Mouse (Mus musculus) 3T3-L1 (cell line): ENCODE data around the gene Tmem8b.

Source experiments
- DNase-seq: peaks from one replicate; pipeline ENCODE4 v3.0.0-alpha.2; 2015; ENCODE audit warnings: low read depth, low spot score

The Tmem8b gene

DNA sequence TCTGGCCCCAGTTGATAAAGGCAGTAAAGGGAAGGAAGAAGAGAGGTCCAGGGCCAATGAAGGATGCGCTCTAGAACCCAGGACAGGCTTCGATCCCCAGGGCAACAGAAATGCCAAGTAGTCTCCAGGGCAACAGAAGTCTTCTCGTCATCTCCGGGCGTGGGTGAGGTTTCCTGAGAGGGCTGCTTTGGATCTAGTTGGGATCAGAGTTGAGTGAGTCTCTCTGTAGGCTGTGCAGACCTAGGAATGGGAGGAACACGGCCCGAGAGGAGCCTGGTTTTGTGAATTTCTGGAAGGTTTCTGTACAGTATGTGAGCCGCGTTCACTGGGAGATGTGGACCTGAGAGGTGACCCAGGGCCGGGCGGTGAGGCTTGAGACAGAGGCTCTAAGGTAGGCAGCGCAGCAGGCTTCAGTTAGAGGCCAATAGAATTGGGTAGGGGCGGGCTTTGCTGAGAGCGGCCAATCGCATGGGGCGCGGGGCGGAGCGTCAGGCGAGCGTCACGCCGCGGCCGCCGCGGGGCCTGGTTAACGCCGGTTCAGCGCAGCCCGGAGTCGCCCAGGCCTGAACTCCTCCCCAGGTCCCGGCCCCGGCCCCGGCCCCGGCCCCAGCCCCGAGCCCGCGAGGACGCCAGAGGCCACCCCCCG, at the start of gene Tmem8b, which contains the start of gene Fam221b:
Tmem8b (plus strand) TSS at position 190 of the 646 bp plus-strand sequence.
Fam221b (minus strand) TSS at position 364 of the 646 bp plus-strand sequence.
- peak; percentile 80 for DNase-seq

DNA sequence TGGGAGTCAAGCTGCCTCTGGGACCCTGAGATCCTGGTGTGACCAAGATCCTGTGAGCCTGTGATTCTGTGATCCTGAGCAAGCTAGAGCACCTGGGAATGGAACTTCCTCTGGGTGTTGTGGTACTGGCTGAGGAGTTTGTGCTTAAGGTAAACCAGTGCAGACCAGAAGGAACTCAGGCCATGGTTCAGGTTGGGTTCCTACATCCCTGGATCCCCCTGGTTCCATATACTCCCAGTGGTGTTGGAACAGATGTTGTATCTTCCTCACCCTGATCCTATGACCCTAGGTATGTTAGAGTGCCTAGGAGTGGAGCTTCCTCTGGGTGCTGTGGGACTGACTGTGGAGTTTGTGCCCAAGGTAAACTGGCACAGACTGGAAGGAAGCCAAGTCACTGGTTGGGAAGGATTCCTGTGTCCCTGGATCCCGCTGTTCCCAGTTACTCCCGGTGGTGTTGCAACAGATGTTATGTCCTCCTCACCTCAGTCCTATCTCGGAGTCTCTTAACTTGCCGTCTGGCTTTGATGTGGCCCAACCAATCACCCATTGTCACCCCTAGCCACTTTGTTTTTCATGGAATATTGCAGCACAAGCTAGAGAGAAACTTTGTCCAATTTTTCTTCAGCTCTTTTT, 48.5 kb upstream of the Tmem8b start:
- no peak for DNase-seq

- no peak for DNase-seq
Measured at GRCm38 (mm10) chr4:43629106-43629817, 39.5 kb upstream of the Tmem8b start.

DNA sequence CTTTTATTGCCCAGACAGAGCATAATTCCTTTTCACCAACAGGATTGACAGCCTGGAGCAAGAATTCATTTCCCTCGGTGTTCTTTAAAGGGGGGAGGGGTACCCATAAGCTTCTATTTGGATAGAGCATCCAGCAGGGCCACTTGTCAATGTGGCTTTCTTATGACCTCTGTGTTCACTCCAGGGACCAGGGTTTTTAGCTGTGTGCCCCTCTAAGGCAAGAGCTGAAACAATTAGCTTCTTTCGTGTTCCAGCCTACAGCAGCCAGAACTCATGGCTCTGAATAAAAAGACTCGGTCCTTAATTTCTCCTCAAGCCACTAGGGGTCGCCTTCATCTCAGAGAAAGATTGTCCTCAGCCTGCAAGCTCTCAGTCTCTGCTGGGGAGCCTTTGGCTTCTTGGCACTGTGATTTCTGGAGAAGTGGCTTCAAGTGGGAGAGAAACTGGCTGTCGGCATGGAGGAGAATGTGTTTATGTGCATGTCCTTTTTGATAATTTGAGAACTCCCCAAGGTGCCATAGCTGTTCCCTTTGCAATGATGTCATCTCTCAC, 38.7 kb upstream of the Tmem8b start:
- DNase-seq, result peak; percentile 93

- peak; percentile 47 for DNase-seq
Measured at GRCm38 (mm10) chr4:43630671-43631045, 38.1 kb upstream of the Tmem8b start.

GRCm38 (mm10) chr4:43631046-43631955, 37.5 kb upstream of the Tmem8b start, which contains the start of gene Npr2:
Gene Npr2, plus strand, starts transcription at chr4:43631935.
- DNase-seq, result peak; percentile 40

- no peak for DNase-seq
Measured at GRCm38 (mm10) chr4:43631956-43632920, 36.5 kb upstream of the Tmem8b start.

- DNase-seq, result no peak
Measured at GRCm38 (mm10) chr4:43633296-43633695, 35.5 kb upstream of the Tmem8b start.

- DNase-seq, result no peak
Measured at GRCm38 (mm10) chr4:43633736-43634135, 35.0 kb upstream of the Tmem8b start.

DNA sequence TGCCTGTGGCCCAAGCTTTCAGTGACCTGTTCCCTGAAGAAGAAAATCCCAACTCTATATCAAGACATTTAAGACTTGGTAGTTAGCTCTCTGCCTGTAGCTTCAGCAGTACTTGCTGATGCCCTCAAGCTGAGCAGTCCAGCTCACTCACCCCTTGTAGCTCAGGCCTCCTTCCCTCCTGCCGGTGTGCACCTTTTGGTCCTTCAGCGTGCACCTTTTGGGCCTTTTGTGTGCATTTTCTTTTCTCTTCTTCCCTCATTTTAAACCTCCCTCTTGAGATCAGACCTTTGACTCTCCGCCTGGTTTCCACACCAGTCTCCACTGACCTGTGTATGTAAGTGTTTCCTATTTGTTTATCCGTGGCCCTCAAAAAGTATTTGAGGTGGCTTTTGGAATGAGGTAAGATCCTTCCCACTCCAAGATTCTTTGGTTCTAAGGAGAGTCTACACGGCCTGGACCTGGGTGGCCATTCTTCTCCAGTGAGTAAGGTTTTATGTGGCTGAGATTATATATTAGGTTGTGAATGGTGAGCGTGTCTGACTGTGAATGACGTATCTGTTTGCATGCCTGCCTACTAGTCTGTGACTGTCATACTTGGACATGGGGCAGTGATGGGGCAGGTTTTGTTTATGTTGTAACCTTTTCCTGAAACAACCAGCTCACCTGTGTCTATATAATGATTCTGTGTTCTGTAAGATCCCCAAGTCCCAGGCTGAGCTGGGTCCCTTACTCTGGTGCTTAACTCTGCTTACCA, 34.0 kb upstream of the Tmem8b start:
- DNase-seq, result no peak

- DNase-seq, result no peak
Measured at GRCm38 (mm10) chr4:43636751-43637150, 32.0 kb upstream of the Tmem8b start.

- DNase-seq, result no peak
Measured at GRCm38 (mm10) chr4:43640076-43640475, 28.7 kb upstream of the Tmem8b start.

DNA sequence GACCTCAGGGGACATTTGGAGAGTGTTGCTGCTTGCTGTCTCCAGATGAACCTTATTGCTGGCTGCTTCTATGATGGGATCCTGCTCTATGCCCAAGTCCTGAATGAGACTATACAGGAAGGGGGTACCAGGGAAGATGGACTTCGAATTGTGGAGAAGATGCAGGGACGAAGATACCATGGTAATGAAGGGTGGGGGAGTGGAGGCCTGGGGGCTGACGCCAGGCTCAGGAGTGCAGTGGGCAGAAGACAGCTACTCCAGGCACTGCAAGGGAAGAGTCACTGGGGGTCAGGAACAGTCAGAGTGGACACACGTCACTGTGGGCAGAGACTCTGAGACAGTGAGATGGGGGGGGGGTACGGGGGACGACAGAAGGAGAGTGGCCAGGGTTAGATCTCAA, 28.3 kb upstream of the Tmem8b start:
- no peak for DNase-seq

- no peak for DNase-seq
Measured at GRCm38 (mm10) chr4:43649783-43650182, 19.0 kb upstream of the Tmem8b start.

- DNase-seq, result no peak
Measured at GRCm38 (mm10) chr4:43652726-43653125, 16.0 kb upstream of the Tmem8b start.

GRCm38 (mm10) chr4:43653161-43654015, 15.4 kb upstream of the Tmem8b start, which contains the start of gene Spag8:
Gene Spag8, minus strand, starts transcription at chr4:43653594.
- no peak for DNase-seq

DNA sequence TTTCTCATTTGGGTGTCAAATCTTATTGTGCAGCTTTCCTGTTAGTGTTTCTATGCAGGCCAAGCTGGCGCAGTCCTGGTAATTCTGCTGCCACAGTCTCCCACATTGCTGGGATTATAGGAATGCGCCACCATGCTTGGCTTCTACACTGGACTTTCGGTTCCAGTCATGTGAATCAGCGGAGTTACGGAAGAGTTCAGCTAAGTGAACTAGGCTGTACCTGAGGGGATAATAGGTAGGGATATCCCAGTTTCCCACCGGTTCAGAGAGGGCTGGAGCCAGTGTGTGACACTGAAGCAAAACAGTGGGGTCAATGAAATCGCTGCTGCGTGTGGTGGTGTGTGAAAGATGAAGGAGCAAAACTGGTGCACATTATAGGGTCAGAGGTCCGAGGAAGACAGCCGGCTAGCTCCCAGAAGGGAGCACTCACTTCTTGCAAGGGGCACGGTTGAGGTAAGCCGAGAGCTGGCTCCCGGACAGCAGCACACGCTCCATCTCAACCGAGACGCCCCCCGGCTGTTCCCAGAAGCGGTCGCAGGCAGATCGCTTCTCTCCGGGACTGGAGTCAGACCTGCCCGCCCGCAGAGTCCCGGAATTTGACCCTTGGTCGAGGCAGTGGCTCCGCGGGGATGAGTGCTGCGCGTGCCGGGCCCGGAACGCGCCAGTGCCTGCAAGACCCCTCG, 13.0 kb upstream of the Tmem8b start:
- DNase-seq, result no peak
